Mouse (Mus musculus) lung, adult 2 months (tissue): ENCODE data around the gene Lrrc10b.

Experiments
- CTCF ChIP-seq: fragments of 200-500 bp; IDR thresholded peaks from 2 replicates; pipeline ENCODE4 v1.5.1; 2011; ENCODE audit warnings: mild to moderate bottlenecking, low read length, control low read depth; ENCODE audit not compliant: insufficient read depth
- POLR2A ChIP-seq: fragments of 200-500 bp; IDR thresholded peaks from 2 replicates; pipeline ENCODE4 v1.6.1; 2011; ENCODE audit warnings: low read depth, mild to moderate bottlenecking, control low read depth, low read length, borderline replicate concordance; ENCODE audit errors: extremely low read depth

DNA sequence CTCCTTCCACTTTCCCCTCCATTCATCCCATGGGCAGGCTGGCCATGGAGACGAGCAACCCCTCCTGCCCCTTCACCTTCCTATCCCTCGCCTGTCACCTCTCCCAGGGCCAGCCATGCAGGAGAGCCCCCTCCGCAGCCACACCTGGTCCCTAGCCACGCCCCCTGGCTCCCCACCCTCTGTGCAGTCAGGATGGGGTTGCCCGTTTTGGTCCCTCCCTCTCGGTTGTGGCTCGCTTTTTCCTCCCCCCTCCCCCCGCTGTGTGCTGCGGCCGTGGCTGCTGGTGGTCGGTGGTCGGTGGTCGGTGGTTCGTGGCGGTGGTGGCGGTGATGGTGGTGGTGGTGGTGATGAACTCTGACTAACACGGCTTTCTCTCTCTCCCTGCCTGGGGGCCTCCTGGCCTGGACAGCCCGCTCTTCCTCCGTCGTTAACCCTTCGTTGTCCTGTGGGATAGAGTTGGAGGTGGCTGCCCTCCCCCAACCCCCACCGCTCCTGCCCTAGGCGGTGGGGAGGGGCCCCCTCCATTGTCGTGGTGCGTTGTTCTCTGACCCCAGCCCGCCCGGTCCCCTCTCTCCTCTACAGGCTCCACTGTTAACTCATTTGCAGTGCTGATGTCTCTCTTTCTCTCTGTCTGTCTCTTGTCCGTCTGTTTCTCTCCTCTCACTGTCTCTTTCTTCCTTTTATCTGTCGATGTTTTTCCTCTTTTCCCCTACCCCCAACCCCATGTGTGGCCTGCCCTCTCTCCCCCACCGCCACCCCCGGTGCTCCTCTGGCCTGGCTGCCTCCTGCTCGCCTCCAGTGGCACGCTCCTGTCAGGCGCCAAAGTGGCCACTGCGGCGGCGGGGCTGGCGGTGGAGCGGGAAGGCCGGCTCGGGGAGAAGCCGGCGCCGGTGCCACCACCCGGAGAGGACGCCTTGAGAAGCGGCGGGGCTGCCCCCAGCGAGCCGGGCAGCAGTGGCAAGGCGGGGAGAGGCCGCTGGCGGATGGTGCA is 35.0 kb downstream of the Lrrc10b start:
- TF ChIP-seq POLR2A (no peak), CTCF (no peak)
